Mouse (Mus musculus) liver, adult 2 months (tissue): ENCODE measurements at regions not wholly inside any gene's neighbourhood (a gene's known extent, or its start where the extent isn't known, plus 50 kb on each side); places are given as distances from the start of the nearest gene placed in this dataset.

Source experiments
- DNase-seq: peaks from one replicate; pipeline ENCODE4 v3.0.0-alpha.2; 2011; ENCODE audit warnings: low read depth, low spot score; ENCODE audit errors: extremely low read depth
- H3K27ac ChIP-seq: fragments of 200-500 bp; replicated peaks from 2 replicates; pipeline ENCODE4 v1.5.1; 2012; ENCODE audit warnings: low read depth, mild to moderate bottlenecking, control low read depth, inconsistent platforms, low read length; ENCODE audit not compliant: insufficient read depth
- H3K27me3 ChIP-seq: fragments of 200-500 bp; 2 replicates; pipeline ENCODE4 v1.6.1; 2012; ENCODE audit warnings: mild to moderate bottlenecking, moderate library complexity, low read length, inconsistent platforms; ENCODE audit not compliant: control insufficient read depth, insufficient read depth
- H3K36me3 ChIP-seq: fragments of 200-500 bp; 2 replicates; pipeline ENCODE4 v1.6.1; 2012; ENCODE audit warnings: low read length, inconsistent platforms; ENCODE audit not compliant: control insufficient read depth, insufficient read depth
- H3K4me1 ChIP-seq: fragments of 200-500 bp; 2 replicates; pipeline ENCODE4 v1.6.1; 2011; ENCODE audit warnings: low read length; ENCODE audit not compliant: control insufficient read depth, insufficient read depth
- H3K4me3 ChIP-seq: fragments of 200-500 bp; 2 replicates; pipeline ENCODE4 v1.5.1; 2011; ENCODE audit warnings: low read depth, mild to moderate bottlenecking, control low read depth, low read length, moderate library complexity; ENCODE audit not compliant: insufficient read depth
- H3K79me2 ChIP-seq: fragments of 200-500 bp; 2 replicates; pipeline ENCODE4 v1.6.1; 2012; ENCODE audit warnings: inconsistent platforms, mild to moderate bottlenecking, low read length, moderate library complexity; ENCODE audit not compliant: control insufficient read depth, insufficient read depth
- H3K9ac ChIP-seq: fragments of 200-500 bp; 2 replicates; pipeline ENCODE4 v1.6.1; 2012; ENCODE audit warnings: low read depth, mild to moderate bottlenecking, control low read depth, inconsistent platforms, low read length
- CTCF ChIP-seq: fragments of 200-500 bp; IDR thresholded peaks from 2 replicates; pipeline ENCODE4 v1.5.1; 2011; ENCODE audit warnings: low read depth, low read length, control low read depth
- POLR2A ChIP-seq: fragments of 200-500 bp; IDR thresholded peaks from 2 replicates; pipeline ENCODE4 v1.6.1; 2011; ENCODE audit warnings: low read length, control low read depth; ENCODE audit not compliant: insufficient read depth; ENCODE audit errors: extremely low read depth
- WGBS: fragments of 180-500 bp; shearing (Covaris S2); methylation state at CpG from one replicate; pipeline ENCODE4 v1.1.7; 2018; 5-methylcytosine and 5-hydroxymethylcytosine counted together

- H3K27me3 ChIP-seq, result no peaks in the 10 kb centered on the region
- no peaks in the 10 kb centered on the region for H3K4me1 ChIP-seq
- TF ChIP-seq CTCF (peak; percentile 83), POLR2A (no peak)
- H3K27ac ChIP-seq, result no peak overlapping the region
- peak; percentile 48 for DNase-seq
- WGBS, result 32% methylated on average over 20 of the region's 20 CpGs
- H3K79me2 ChIP-seq, result no peaks in the 10 kb centered on the region
- H3K9ac ChIP-seq, result no peak overlapping the region
- H3K4me3 ChIP-seq, result no peak overlapping the region
- no peaks in the 10 kb centered on the region for H3K36me3 ChIP-seq
Observed at GRCm38 (mm10) chr3:121104571-121105407, 66.7 kb downstream of the Rwdd3 start.

- no peak for DNase-seq
- no peak overlapping the region for H3K27ac ChIP-seq
- no peak overlapping the region for H3K9ac ChIP-seq
- H3K79me2 ChIP-seq, result no peaks in the 10 kb centered on the region
- 73% methylated on average over 11 of the region's 11 CpGs for WGBS
- no peak overlapping the region for H3K4me3 ChIP-seq
- no peaks in the 10 kb centered on the region for H3K36me3 ChIP-seq
- no peaks in the 10 kb centered on the region for H3K4me1 ChIP-seq
- TF ChIP-seq POLR2A, result no peak
- TF ChIP-seq CTCF, result no peak
- no peaks in the 10 kb centered on the region for H3K27me3 ChIP-seq
Observed at GRCm38 (mm10) chr3:121102871-121103270, 68.6 kb downstream of the Rwdd3 start.

DNA sequence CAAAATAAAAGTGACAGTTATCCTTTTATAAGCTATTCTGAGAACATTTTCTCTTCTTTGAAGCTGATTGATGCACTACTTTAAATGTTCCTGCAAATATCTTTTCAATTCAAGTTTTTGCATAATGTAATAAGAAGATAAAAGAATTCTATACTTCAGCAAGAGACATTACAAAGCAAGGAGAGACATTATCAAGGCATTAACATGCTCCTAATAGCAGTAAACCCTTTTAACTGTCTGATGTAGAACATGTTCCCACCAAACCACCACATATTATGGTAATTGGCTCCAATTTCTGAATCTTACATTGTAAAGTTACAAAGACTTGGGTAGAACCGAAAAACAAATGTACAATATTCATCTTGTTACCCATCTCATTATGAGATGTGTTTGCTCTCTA lies 69.4 kb downstream of the Rwdd3 start:
- no peak overlapping the region for H3K27ac ChIP-seq
- H3K36me3 ChIP-seq, result no peaks in the 10 kb centered on the region
- no peak for DNase-seq
- 86% methylated on average over 1 of the region's 1 CpGs for WGBS
- no peak overlapping the region for H3K4me3 ChIP-seq
- no peaks in the 10 kb centered on the region for H3K4me1 ChIP-seq
- TF ChIP-seq CTCF (no peak), POLR2A (no peak)
- no peaks in the 10 kb centered on the region for H3K79me2 ChIP-seq
- H3K9ac ChIP-seq, result no peak overlapping the region
- 0 out of 2 replicates have a peak, but pooled peaks cover 2% of the 10 kb centered on the region for H3K27me3 ChIP-seq

- Histone ChIP-seq H3K27ac (no peak overlapping the region), H3K27me3 (0 out of 2 replicates have a peak, but pooled peaks cover 2% of the 10 kb centered on the region), H3K9ac (no peak overlapping the region), H3K79me2 (no peaks in the 10 kb centered on the region), H3K36me3 (no peaks in the 10 kb centered on the region), H3K4me3 (no peak overlapping the region), H3K4me1 (no peaks in the 10 kb centered on the region)
- TF ChIP-seq CTCF, result no peak
- TF ChIP-seq POLR2A, result no peak
- no peak for DNase-seq
- WGBS, result 79% methylated on average over 8 of the region's 8 CpGs
Observed at GRCm38 (mm10) chr3:121100211-121100860, 71.2 kb downstream of the Rwdd3 start.

GRCm38 (mm10) chr3:121093509-121093908 lies 78.0 kb downstream of the Rwdd3 start:
- no peak overlapping the region for H3K9ac ChIP-seq
- no peaks in the 10 kb centered on the region for H3K4me1 ChIP-seq
- DNase-seq, result peak; percentile 21
- WGBS, result 30% methylated on average over 6 of the region's 6 CpGs
- no peaks in the 10 kb centered on the region for H3K36me3 ChIP-seq
- TF ChIP-seq POLR2A (no peak), CTCF (no peak)
- no peak overlapping the region for H3K4me3 ChIP-seq
- no peaks in the 10 kb centered on the region for H3K79me2 ChIP-seq
- H3K27me3 ChIP-seq, result 0 out of 2 replicates have a peak, but pooled peaks cover 2% of the 10 kb centered on the region
- no peak overlapping the region for H3K27ac ChIP-seq

GRCm38 (mm10) chr3:121088724-121089123 lies 82.8 kb downstream of the Rwdd3 start:
- TF ChIP-seq CTCF (no peak), POLR2A (no peak)
- Histone ChIP-seq H3K79me2 (no peaks in the 10 kb centered on the region), H3K27ac (no peak overlapping the region), H3K27me3 (no peaks in the 10 kb centered on the region), H3K4me1 (no peaks in the 10 kb centered on the region), H3K9ac (no peak overlapping the region), H3K4me3 (no peak overlapping the region), H3K36me3 (no peaks in the 10 kb centered on the region)
- WGBS, result 43% methylated on average over 5 of the region's 5 CpGs
- no peak for DNase-seq
